Mouse (Mus musculus): ENCODE measurements at regions not wholly inside any gene's neighbourhood (a gene's known extent, or its start where the extent isn't known, plus 50 kb on each side); places are given as distances from the start of the nearest gene placed in this dataset.

- Histone ChIP-seq H3K9ac (replicated peaks; ENCODE audit: low read depth) (no peak overlapping the region), H3K27me3 (replicated peaks; ENCODE audit: insufficient read depth, low read length) (no peaks in the 10 kb centered on the region), H3K4me1 (ENCODE audit: insufficient read depth, low read depth, low read length) (peaks cover 8% of the 10 kb centered on the region; the same call in 1 of the 2 replicates), H3K9me3 (ENCODE audit: low read length) (no peaks in the 10 kb centered on the region), H3K4me2 (replicated peaks; ENCODE audit: low read depth, low read length) (peak overlapping the region; percentile 35; the same call in 1 of the 2 replicates), H3K36me3 (ENCODE audit: insufficient read depth, low read length) (no peaks in the 10 kb centered on the region), H3K27ac (ENCODE audit: low read length) (peak overlapping the region; percentile 81), H3K4me3 (ENCODE audit: low read depth, low read length) (no peak overlapping the region)
- ATAC-seq (peak; percentile 75), DNase-seq (ENCODE audit: low spot score) (peak; percentile 95)
- WGBS, result 22% methylated on average over 14 of the region's 14 CpGs
- TF ChIP-seq EP300 (IDR thresholded peaks at IDR 0.05), result peak; percentile 91
- TF ChIP-seq CTCF (IDR thresholded peaks at IDR 0.05), result no peak
These were observed 86.0 kb upstream of the Gm9887 start for GRCm38 (mm10) chr12:69458170-69458841.

GRCm38 (mm10) chr12:69456746-69457145 lies 84.5 kb upstream of the Gm9887 start:
- ATAC-seq, result no peak
- WGBS, result 83% methylated on average over 3 of the region's 3 CpGs

GRCm38 (mm10) chr12:69456116-69456515 lies 83.9 kb upstream of the Gm9887 start:
- H3K27me3 ChIP-seq (replicated peaks; ENCODE audit: insufficient read depth, low read length), result no peaks in the 10 kb centered on the region
- H3K4me3 ChIP-seq (ENCODE audit: low read depth, low read length), result no peak overlapping the region
- no peaks in the 10 kb centered on the region for H3K9me3 ChIP-seq (ENCODE audit: low read length)
- ATAC-seq (no peak), DNase-seq (ENCODE audit: low spot score) (no peak)
- H3K4me1 ChIP-seq (ENCODE audit: insufficient read depth, low read depth, low read length), result peaks cover 7% of the 10 kb centered on the region; the same call in 1 of the 2 replicates
- no peak overlapping the region for H3K4me2 ChIP-seq (replicated peaks; ENCODE audit: low read depth, low read length)
- 75% methylated on average over 12 of the region's 12 CpGs for WGBS
- no peak overlapping the region for H3K9ac ChIP-seq (replicated peaks; ENCODE audit: low read depth)
- no peak overlapping the region for H3K27ac ChIP-seq (ENCODE audit: low read length)
- H3K36me3 ChIP-seq (ENCODE audit: insufficient read depth, low read length), result no peaks in the 10 kb centered on the region
- TF ChIP-seq CTCF (IDR thresholded peaks at IDR 0.05) (no peak), EP300 (IDR thresholded peaks at IDR 0.05) (no peak)

More at GRCm38 (mm10) chr12:69456746-69457145, 84.5 kb upstream of the Gm9887 start:
- Histone ChIP-seq H3K36me3 (ENCODE audit: insufficient read depth, low read length) (no peaks in the 10 kb centered on the region), H3K9ac (replicated peaks; ENCODE audit: low read depth) (no peak overlapping the region), H3K4me2 (replicated peaks; ENCODE audit: low read depth, low read length) (no peak overlapping the region), H3K4me3 (ENCODE audit: low read depth, low read length) (no peak overlapping the region), H3K4me1 (ENCODE audit: insufficient read depth, low read depth, low read length) (peaks cover 3% of the 10 kb centered on the region; the same call in 1 of the 2 replicates), H3K27me3 (replicated peaks; ENCODE audit: insufficient read depth, low read length) (no peaks in the 10 kb centered on the region), H3K27ac (ENCODE audit: low read length) (no peak overlapping the region), H3K9me3 (ENCODE audit: low read length) (no peaks in the 10 kb centered on the region)
- TF ChIP-seq EP300 (IDR thresholded peaks at IDR 0.05) (no peak), CTCF (IDR thresholded peaks at IDR 0.05) (no peak)
- DNase-seq (ENCODE audit: low spot score), result no peak

GRCm38 (mm10) chr12:69455566-69455965 lies 83.3 kb upstream of the Gm9887 start:
- ATAC-seq, result no peak
- DNase-seq (ENCODE audit: low spot score), result peak; percentile 32
- H3K4me2 ChIP-seq (replicated peaks; ENCODE audit: low read depth, low read length), result no peak overlapping the region
- H3K9ac ChIP-seq (replicated peaks; ENCODE audit: low read depth), result no peak overlapping the region
- H3K27ac ChIP-seq (ENCODE audit: low read length), result no peak overlapping the region
- 57% methylated on average over 5 of the region's 5 CpGs for WGBS
- peaks cover 7% of the 10 kb centered on the region; the same call in 1 of the 2 replicates for H3K4me1 ChIP-seq (ENCODE audit: insufficient read depth, low read depth, low read length)
- H3K4me3 ChIP-seq (ENCODE audit: low read depth, low read length), result no peak overlapping the region
- H3K27me3 ChIP-seq (replicated peaks; ENCODE audit: insufficient read depth, low read length), result no peaks in the 10 kb centered on the region
- H3K9me3 ChIP-seq (ENCODE audit: low read length), result no peaks in the 10 kb centered on the region
- no peak for TF ChIP-seq CTCF (IDR thresholded peaks at IDR 0.05)
- no peak for TF ChIP-seq EP300 (IDR thresholded peaks at IDR 0.05)
- H3K36me3 ChIP-seq (ENCODE audit: insufficient read depth, low read length), result no peaks in the 10 kb centered on the region

GRCm38 (mm10) chr12:69453544-69453943 lies 81.3 kb upstream of the Gm9887 start:
- H3K4me2 ChIP-seq (replicated peaks; ENCODE audit: low read depth, low read length), result no peak overlapping the region
- no peaks in the 10 kb centered on the region for H3K36me3 ChIP-seq (ENCODE audit: insufficient read depth, low read length)
- WGBS, result 56% methylated on average over 6 of the region's 6 CpGs
- H3K27ac ChIP-seq (ENCODE audit: low read length), result peak overlapping the region; percentile 4; the same call in 1 of the 2 replicates
- H3K27me3 ChIP-seq (replicated peaks; ENCODE audit: insufficient read depth, low read length), result no peaks in the 10 kb centered on the region
- H3K9ac ChIP-seq (replicated peaks; ENCODE audit: low read depth), result no peak overlapping the region
- no peaks in the 10 kb centered on the region for H3K9me3 ChIP-seq (ENCODE audit: low read length)
- ATAC-seq (peak; percentile 77), DNase-seq (ENCODE audit: low spot score) (peak; percentile 83)
- TF ChIP-seq EP300 (IDR thresholded peaks at IDR 0.05) (peak; percentile 98), CTCF (IDR thresholded peaks at IDR 0.05) (0 out of 2 replicates have a peak, but pooled peaks have one; percentile 3)
- H3K4me1 ChIP-seq (ENCODE audit: insufficient read depth, low read depth, low read length), result peaks cover 7% of the 10 kb centered on the region; the same call in 1 of the 2 replicates
- no peak overlapping the region for H3K4me3 ChIP-seq (ENCODE audit: low read depth, low read length)

GRCm38 (mm10) chr12:69452986-69453385 lies 80.7 kb upstream of the Gm9887 start:
- 86% methylated on average over 10 of the region's 10 CpGs for WGBS
- H3K4me2 ChIP-seq (replicated peaks; ENCODE audit: low read depth, low read length), result no peak overlapping the region

More at GRCm38 (mm10) chr12:69452986-69453385, 80.7 kb upstream of the Gm9887 start:
- Histone ChIP-seq H3K4me1 (ENCODE audit: insufficient read depth, low read depth, low read length) (peaks cover 7% of the 10 kb centered on the region; the same call in 1 of the 2 replicates), H3K9me3 (ENCODE audit: low read length) (no peaks in the 10 kb centered on the region), H3K9ac (replicated peaks; ENCODE audit: low read depth) (no peak overlapping the region), H3K27ac (ENCODE audit: low read length) (no peak overlapping the region; the same call in 1 of the 2 replicates), H3K36me3 (ENCODE audit: insufficient read depth, low read length) (no peaks in the 10 kb centered on the region), H3K27me3 (replicated peaks; ENCODE audit: insufficient read depth, low read length) (no peaks in the 10 kb centered on the region), H3K4me3 (ENCODE audit: low read depth, low read length) (no peak overlapping the region)
- ATAC-seq, result no peak
- TF ChIP-seq CTCF (IDR thresholded peaks at IDR 0.05) (no peak), EP300 (IDR thresholded peaks at IDR 0.05) (no peak)
- DNase-seq (ENCODE audit: low spot score), result no peak
